Mouse (Mus musculus) lung, postnatal 0 days (tissue): ENCODE measurements around the gene Klhdc8a. TPM values are rescaled to one million over a fixed set of nuclear protein-coding genes. Genes with fewer than 3 reads are reported as not detected.
"Not testable (repeated sequence)": the region's sequence is repeated elsewhere in the genome, so short reads cannot be mapped to it uniquely, and the experiment has no call there.

Source experiments
- ATAC-seq: fragments of 200-750 bp; cut with Nextera tagmentation; 2 replicates; pipeline ENCODE4 v1.8.0; 2017; ENCODE audit warnings: moderate library complexity
- DNase-seq: peaks from one replicate; pipeline ENCODE4 v3.0.0-alpha.2; 2016; ENCODE audit warnings: low spot score
- H3K27ac ChIP-seq: fragments of 300-500 bp; sonication (generic); 2 replicates; pipeline ENCODE4 v1.5.1; 2014; ENCODE audit warnings: antibody characterized with exemption, mild to moderate bottlenecking, low read length, mixed read lengths
- H3K27me3 ChIP-seq: fragments of 300-500 bp; sonication (generic); replicated peaks from 2 replicates; pipeline ENCODE4 v1.6.1; 2014; ENCODE audit warnings: low read length, mixed read lengths; ENCODE audit not compliant: insufficient read depth
- H3K36me3 ChIP-seq: fragments of 300-500 bp; sonication (generic); 2 replicates; pipeline ENCODE4 v1.6.1; 2014; ENCODE audit warnings: low read length, mixed read lengths; ENCODE audit not compliant: insufficient read depth
- H3K4me1 ChIP-seq: fragments of 300-500 bp; sonication (generic); 2 replicates; pipeline ENCODE4 v1.6.1; 2014; ENCODE audit warnings: antibody characterized with exemption, low read depth, low read length, mixed read lengths; ENCODE audit not compliant: insufficient read depth
- H3K4me2 ChIP-seq: fragments of 300-500 bp; sonication (generic); replicated peaks from 2 replicates; pipeline ENCODE4 v1.6.1; 2014; ENCODE audit warnings: low read depth, mild to moderate bottlenecking, low read length, moderate library complexity, mixed read lengths
- H3K4me3 ChIP-seq: fragments of 300-500 bp; sonication (generic); 2 replicates; pipeline ENCODE4 v1.5.1; 2014; ENCODE audit warnings: low read depth, low read length
- H3K9ac ChIP-seq: fragments of 300-500 bp; sonication (generic); replicated peaks from 2 replicates; pipeline ENCODE4 v1.6.1; 2014; ENCODE audit warnings: low read depth, mild to moderate bottlenecking
- H3K9me3 ChIP-seq: fragments of 300-500 bp; sonication (generic); 2 replicates; pipeline ENCODE4 v1.6.1; 2016; ENCODE audit warnings: low read length, mixed read lengths
- CTCF ChIP-seq: IDR thresholded peaks from 2 replicates; pipeline ENCODE4 v1.5.1; 2016; ENCODE audit warnings: antibody characterized with exemption, mild to moderate bottlenecking
- EP300 ChIP-seq: IDR thresholded peaks from 2 replicates; pipeline ENCODE4 v1.6.1; 2016; ENCODE audit warnings: antibody characterized with exemption, mild to moderate bottlenecking, control low read depth
- WGBS: fragments of 180-500 bp; shearing (Covaris S2); extraction: QIAGEN DNeasy Blood & Tissue Kit; methylation state at CpG from one replicate; pipeline ENCODE4 v1.1.7; 2014; 5-methylcytosine and 5-hydroxymethylcytosine counted together
- polyA plus RNA-seq: library from polyadenylated mRNA; unstranded; fragments of >200 nt; fragmentation: Nextera tagmentation; extraction: Ambion mirVana; gene quantifications from 2 replicates; pipeline ENCODE4 v1.2.1, GENCODE M21; 2015

The Klhdc8a gene
- polyA plus RNA-seq, 1 experiment from 2014 or later: 4.4 TPM

- Histone ChIP-seq H3K27me3 (no peaks in the 10 kb centered on the region), H3K27ac (no peak overlapping the region), H3K4me2 (no peak overlapping the region), H3K36me3 (no peaks in the 10 kb centered on the region), H3K4me1 (no peaks in the 10 kb centered on the region), H3K4me3 (no peak overlapping the region), H3K9me3 (no peaks in the 10 kb centered on the region), H3K9ac (no peak overlapping the region)
- DNase-seq (no peak), ATAC-seq (no peak)
- TF ChIP-seq CTCF: no peak
- WGBS: 41% methylated on average over 3 of the region's 3 CpGs
Measured at GRCm38 (mm10) chr1:132276694-132277093, 21.7 kb upstream of the Klhdc8a start.

GRCm38 (mm10) chr1:132277124-132277523 is 21.3 kb upstream of the Klhdc8a start:
- no peaks in the 10 kb centered on the region for H3K9me3 ChIP-seq
- TF ChIP-seq CTCF (no peak), EP300 (no peak)
- no peak overlapping the region for H3K4me2 ChIP-seq
- H3K27ac ChIP-seq: no peak overlapping the region
- ATAC-seq: no peak
- no peak for DNase-seq
- no peaks in the 10 kb centered on the region for H3K36me3 ChIP-seq
- WGBS: 47% methylated on average over 6 of the region's 6 CpGs
- H3K9ac ChIP-seq: no peak overlapping the region
- H3K27me3 ChIP-seq: no peaks in the 10 kb centered on the region
- H3K4me1 ChIP-seq: no peaks in the 10 kb centered on the region
- H3K4me3 ChIP-seq: no peak overlapping the region

GRCm38 (mm10) chr1:132280636-132281035 is 17.8 kb upstream of the Klhdc8a start:
- not testable (repeated sequence) for H3K9me3 ChIP-seq, H3K4me1 ChIP-seq, H3K36me3 ChIP-seq, DNase-seq, H3K27ac ChIP-seq, H3K27me3 ChIP-seq, ATAC-seq, H3K4me3 ChIP-seq, H3K4me2 ChIP-seq, H3K9ac ChIP-seq
- whole genome bisulfite sequencing: 55% methylated on average over 6 of the region's 6 CpGs

GRCm38 (mm10) chr1:132281523-132282176 is 16.8 kb upstream of the Klhdc8a start:
- ATAC-seq (no peak), DNase-seq (no peak)
- 44% methylated on average over 8 of the region's 8 CpGs for WGBS

GRCm38 (mm10) chr1:132282177-132282536 is 16.3 kb upstream of the Klhdc8a start:
- Histone ChIP-seq H3K4me1 (no peaks in the 10 kb centered on the region), H3K4me3 (no peak overlapping the region), H3K9ac (no peak overlapping the region), H3K27me3 (no peaks in the 10 kb centered on the region), H3K4me2 (no peak overlapping the region), H3K9me3 (no peaks in the 10 kb centered on the region), H3K27ac (no peak overlapping the region), H3K36me3 (no peaks in the 10 kb centered on the region)
- DNase-seq (no peak), ATAC-seq (no peak)
- TF ChIP-seq EP300: no peak
- TF ChIP-seq CTCF: no peak
- WGBS: 95% methylated on average over 2 of the region's 2 CpGs

More at GRCm38 (mm10) chr1:132281523-132282176, 16.8 kb upstream of the Klhdc8a start:
- H3K36me3 ChIP-seq: no peaks in the 10 kb centered on the region
- H3K4me2 ChIP-seq: no peak overlapping the region
- H3K9me3 ChIP-seq: no peaks in the 10 kb centered on the region
- H3K9ac ChIP-seq: no peak overlapping the region
- H3K27ac ChIP-seq: no peak overlapping the region
- H3K4me3 ChIP-seq: no peak overlapping the region
- no peaks in the 10 kb centered on the region for H3K27me3 ChIP-seq
- no peaks in the 10 kb centered on the region for H3K4me1 ChIP-seq
- TF ChIP-seq CTCF: no peak
- TF ChIP-seq EP300: no peak

GRCm38 (mm10) chr1:132283018-132283417 is 15.4 kb upstream of the Klhdc8a start:
- no peak overlapping the region for H3K4me2 ChIP-seq
- 79% methylated on average over 13 of the region's 13 CpGs for WGBS
- no peak overlapping the region for H3K4me3 ChIP-seq
- no peak overlapping the region for H3K27ac ChIP-seq
- no peaks in the 10 kb centered on the region for H3K9me3 ChIP-seq
- H3K36me3 ChIP-seq: no peaks in the 10 kb centered on the region
- no peak for TF ChIP-seq EP300
- TF ChIP-seq CTCF: no peak
- H3K27me3 ChIP-seq: no peaks in the 10 kb centered on the region
- DNase-seq (no peak), ATAC-seq (no peak)
- H3K4me1 ChIP-seq: no peaks in the 10 kb centered on the region
- no peak overlapping the region for H3K9ac ChIP-seq

GRCm38 (mm10) chr1:132286735-132287134 is 11.7 kb upstream of the Klhdc8a start:
- TF ChIP-seq EP300 (no peak), CTCF (no peak)
- Histone ChIP-seq H3K9ac (no peak overlapping the region), H3K4me3 (no peak overlapping the region), H3K4me1 (peaks cover 5% of the 10 kb centered on the region; the same call in 1 of the 2 replicates), H3K27me3 (no peaks in the 10 kb centered on the region), H3K36me3 (no peaks in the 10 kb centered on the region), H3K27ac (no peak overlapping the region), H3K4me2 (no peak overlapping the region), H3K9me3 (no peaks in the 10 kb centered on the region)
- peak; percentile 71 for ATAC-seq
- peak; percentile 73 for DNase-seq
- 36% methylated on average over 1 of the region's 1 CpGs for WGBS
